Mouse (Mus musculus): ENCODE measurements at regions not wholly inside any gene's neighbourhood (a gene's known extent, or its start where the extent isn't known, plus 50 kb on each side); places are given as distances from the start of the nearest gene placed in this dataset.

- no peak for TF ChIP-seq CTCF (IDR thresholded peaks at IDR 0.05; ENCODE audit: low read depth, low read length)
- TF ChIP-seq GATA1 (IDR thresholded peaks at IDR 0.05; ENCODE audit: borderline replicate concordance, low read length), result no peak
- no peak for TF ChIP-seq POLR2AphosphoS5 (IDR thresholded peaks at IDR 0.05; ENCODE audit: insufficient replicate concordance, low read depth, low read length)
- no peak for TF ChIP-seq TAL1 (conservative IDR thresholded peaks at IDR 0.05; ENCODE audit: low read depth, low read length)
- TF ChIP-seq GATA2 (IDR thresholded peaks at IDR 0.05; ENCODE audit: borderline replicate concordance, low read depth, low read length), result no peak
Measured at GRCm38 (mm10) chr14:80504351-80504750, 520.5 kb downstream of the Olfm4 start.
